Mouse (Mus musculus) heart, embryonic 16.5 days (tissue): ENCODE results near the gene Mphosph9. TPM values are rescaled to one million over a fixed set of nuclear protein-coding genes. Genes with fewer than 3 reads are reported as not detected.
A peak's percentile ranks its signal among the peaks of the same experiment; 100 is the strongest.

Experiments used
- ATAC-seq: fragments of 200-750 bp; cut with Nextera tagmentation; replicated peaks from 2 replicates; pipeline ENCODE4 v1.8.0; 2017; ENCODE audit warnings: moderate number of reproducible peaks; ENCODE audit not compliant: insufficient read depth, low FRiP score; ENCODE audit errors: extremely low read depth
- H3K27ac ChIP-seq: fragments of 300-500 bp; sonication (generic); 2 replicates; pipeline ENCODE4 v1.5.1; 2014; ENCODE audit warnings: mild to moderate bottlenecking, low read length, control low read depth, moderate library complexity
- H3K27me3 ChIP-seq: fragments of 300-500 bp; sonication (generic); 2 replicates; pipeline ENCODE4 v1.6.1; 2014; ENCODE audit warnings: low read length, mixed read lengths; ENCODE audit not compliant: control insufficient read depth, insufficient read depth
- H3K36me3 ChIP-seq: fragments of 300-500 bp; sonication (generic); 2 replicates; pipeline ENCODE4 v1.6.1; 2014; ENCODE audit not compliant: control insufficient read depth, insufficient read depth
- H3K4me1 ChIP-seq: fragments of 300-500 bp; sonication (generic); 2 replicates; pipeline ENCODE4 v1.6.1; 2014; ENCODE audit warnings: low read length, mixed read lengths; ENCODE audit not compliant: control insufficient read depth, insufficient read depth
- H3K4me2 ChIP-seq: fragments of 300-500 bp; sonication (generic); 2 replicates; pipeline ENCODE4 v1.6.1; 2014; ENCODE audit warnings: low read depth, mild to moderate bottlenecking, control low read depth, low read length
- H3K4me3 ChIP-seq: fragments of 300-500 bp; sonication (generic); 2 replicates; pipeline ENCODE4 v1.5.1; 2014; ENCODE audit warnings: mild to moderate bottlenecking, control low read depth, low read length
- H3K9ac ChIP-seq: fragments of 300-500 bp; sonication (generic); 2 replicates; pipeline ENCODE4 v1.6.1; 2014; ENCODE audit warnings: low read length, control low read depth
- H3K9me3 ChIP-seq: fragments of 300-500 bp; sonication (generic); replicated peaks from 2 replicates; pipeline ENCODE4 v1.6.1; 2016; ENCODE audit warnings: low read length; ENCODE audit not compliant: control insufficient read depth
- WGBS: fragments of 180-500 bp; shearing (Covaris S2); extraction: QIAGEN DNeasy Blood & Tissue Kit; methylation state at CpG from one replicate; pipeline ENCODE4 v1.1.7; 2014; 5-methylcytosine and 5-hydroxymethylcytosine counted together
- polyA plus RNA-seq: library from polyadenylated mRNA; unstranded; fragments of >200 nt; fragmentation: Nextera tagmentation; extraction: Ambion mirVana; gene quantifications from 2 replicates; pipeline ENCODE4 v1.2.1, GENCODE M21; 2015

Gene Mphosph9
- polyA plus RNA-seq, 1 experiment from 2014 or later: 8.7 TPM

DNA sequence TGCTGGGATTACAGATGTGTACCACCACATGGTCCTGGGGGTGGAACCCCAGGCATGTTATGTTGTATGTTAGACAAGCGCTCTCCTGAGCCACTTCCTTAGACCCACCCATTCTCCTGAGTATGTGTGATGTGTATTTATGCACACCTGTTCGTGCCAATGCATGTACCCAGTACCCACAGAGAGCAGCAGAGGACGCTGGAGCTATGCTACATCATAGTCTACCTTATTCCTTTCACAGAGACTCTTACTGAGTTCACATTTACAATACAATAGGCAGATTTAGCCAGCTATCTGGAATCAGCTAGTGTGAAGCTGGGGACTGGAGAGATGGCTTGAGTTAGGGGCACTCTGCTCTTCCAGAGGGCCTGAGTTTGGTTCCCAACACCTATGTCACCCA is 28.9 kb upstream of the Mphosph9 start:
- Histone ChIP-seq H3K4me3 (no peak overlapping the region), H3K36me3 (no peaks in the 10 kb centered on the region), H3K27me3 (no peaks in the 10 kb centered on the region), H3K9me3 (no peaks in the 10 kb centered on the region), H3K4me1 (peaks cover 11% of the 10 kb centered on the region), H3K9ac (no peak overlapping the region), H3K4me2 (no peak overlapping the region), H3K27ac (no peak overlapping the region)
- no peak for ATAC-seq
- 42% methylated on average over 3 of the region's 3 CpGs for WGBS

DNA sequence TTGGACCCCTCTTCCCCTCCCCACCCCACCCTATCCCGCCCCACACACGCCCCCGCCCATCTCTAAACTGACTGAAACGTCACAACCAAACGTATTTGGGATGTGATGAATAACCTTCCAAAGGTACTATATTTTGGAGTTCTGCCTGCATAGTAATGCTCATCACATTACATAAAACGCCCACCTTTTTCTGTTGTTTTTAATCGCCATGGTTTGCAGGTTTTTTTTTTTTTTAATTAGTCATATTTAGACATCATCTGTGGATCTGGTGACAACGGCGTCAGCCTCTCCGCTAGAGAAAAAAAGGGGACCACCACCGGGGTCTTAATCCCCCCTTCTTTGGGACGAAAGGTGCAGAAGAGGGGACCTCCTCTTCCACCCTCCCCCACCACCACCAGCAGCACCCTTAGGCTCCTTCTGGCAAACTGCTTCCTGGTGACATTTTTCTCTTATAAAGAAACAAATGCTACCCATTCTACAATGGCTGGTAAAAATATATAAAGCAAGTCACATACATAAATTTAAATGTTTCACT is 27.7 kb upstream of the Mphosph9 start:
- H3K9ac ChIP-seq: peak overlapping the region; percentile 99
- H3K27ac ChIP-seq: no peak overlapping the region
- H3K4me2 ChIP-seq: peak overlapping the region; percentile 78
- H3K9me3 ChIP-seq: no peaks in the 10 kb centered on the region
- H3K36me3 ChIP-seq: no peaks in the 10 kb centered on the region
- H3K4me3 ChIP-seq: peak overlapping the region; percentile 90
- H3K27me3 ChIP-seq: no peaks in the 10 kb centered on the region
- H3K4me1 ChIP-seq: peaks cover 23% of the 10 kb centered on the region
- WGBS: 7% methylated on average over 12 of the region's 12 CpGs
- no peak for ATAC-seq

- Histone ChIP-seq H3K4me2 (peak overlapping the region; percentile 78), H3K9me3 (no peaks in the 10 kb centered on the region), H3K9ac (peak overlapping the region; percentile 99), H3K27me3 (no peaks in the 10 kb centered on the region), H3K4me3 (peak overlapping the region; percentile 90), H3K4me1 (peaks cover 26% of the 10 kb centered on the region), H3K27ac (peak overlapping the region; percentile 97), H3K36me3 (no peaks in the 10 kb centered on the region)
- peak; percentile 47 for ATAC-seq
- WGBS: under 1% methylated on average over 29 of the region's 60 CpGs
Measured at GRCm38 (mm10) chr5:124354574-124355424, 27.0 kb upstream of the Mphosph9 start.

- Histone ChIP-seq H3K27ac (peak overlapping the region; percentile 97), H3K36me3 (peaks cover 7% of the 10 kb centered on the region), H3K4me1 (peaks cover 26% of the 10 kb centered on the region), H3K9me3 (no peaks in the 10 kb centered on the region), H3K4me3 (peak overlapping the region; percentile 90), H3K4me2 (peak overlapping the region; percentile 99), H3K27me3 (no peaks in the 10 kb centered on the region), H3K9ac (peak overlapping the region; percentile 99)
- ATAC-seq: peak; percentile 33
- under 1% methylated on average over 86 of the region's 132 CpGs for WGBS
Measured at GRCm38 (mm10) chr5:124353726-124354547, 26.2 kb upstream of the Mphosph9 start.

DNA sequence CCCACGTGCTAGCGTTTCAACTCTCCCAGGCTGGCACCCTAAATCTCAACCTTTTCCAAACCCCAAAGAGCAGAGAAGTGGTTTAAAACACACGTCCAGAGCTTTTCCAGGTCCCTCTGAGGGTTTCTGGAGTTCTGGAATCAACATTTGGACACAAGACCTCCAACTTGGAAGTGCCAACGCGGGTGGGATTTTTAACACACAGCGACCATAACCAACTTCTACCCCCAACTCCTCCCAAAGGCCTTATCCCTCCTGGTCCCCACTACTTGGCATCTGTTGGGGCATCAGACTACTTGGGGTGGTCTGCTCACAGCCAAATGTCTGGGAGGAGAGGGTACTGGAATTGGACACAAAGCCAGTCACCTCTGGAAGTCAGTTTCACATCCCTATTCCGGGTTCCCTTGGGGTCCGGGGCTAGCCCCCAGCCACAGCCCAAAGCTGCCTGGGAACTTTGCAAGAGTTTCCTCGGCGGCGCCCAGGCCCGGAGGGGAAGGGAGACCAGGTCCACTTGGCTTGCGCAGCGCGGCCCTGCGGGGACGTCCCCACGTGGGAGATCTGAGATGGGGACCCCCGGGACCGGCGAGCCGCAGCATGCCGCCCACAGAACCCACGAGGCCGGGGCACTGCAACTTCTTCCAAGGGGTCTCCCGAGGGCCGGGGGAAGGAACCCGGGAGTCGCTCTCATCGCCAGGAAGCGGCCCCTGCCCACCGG is 25.4 kb upstream of the Mphosph9 start:
- peaks cover 14% of the 10 kb centered on the region for H3K36me3 ChIP-seq
- peak overlapping the region; percentile 97 for H3K27ac ChIP-seq
- H3K4me2 ChIP-seq: peak overlapping the region; percentile 99
- H3K4me3 ChIP-seq: peak overlapping the region; percentile 90
- peaks cover 26% of the 10 kb centered on the region for H3K4me1 ChIP-seq
- ATAC-seq: no peak; the same call in 1 of the 2 replicates
- H3K9ac ChIP-seq: peak overlapping the region; percentile 99
- WGBS: under 1% methylated on average over 32 of the region's 32 CpGs
- no peaks in the 10 kb centered on the region for H3K27me3 ChIP-seq
- no peaks in the 10 kb centered on the region for H3K9me3 ChIP-seq

DNA sequence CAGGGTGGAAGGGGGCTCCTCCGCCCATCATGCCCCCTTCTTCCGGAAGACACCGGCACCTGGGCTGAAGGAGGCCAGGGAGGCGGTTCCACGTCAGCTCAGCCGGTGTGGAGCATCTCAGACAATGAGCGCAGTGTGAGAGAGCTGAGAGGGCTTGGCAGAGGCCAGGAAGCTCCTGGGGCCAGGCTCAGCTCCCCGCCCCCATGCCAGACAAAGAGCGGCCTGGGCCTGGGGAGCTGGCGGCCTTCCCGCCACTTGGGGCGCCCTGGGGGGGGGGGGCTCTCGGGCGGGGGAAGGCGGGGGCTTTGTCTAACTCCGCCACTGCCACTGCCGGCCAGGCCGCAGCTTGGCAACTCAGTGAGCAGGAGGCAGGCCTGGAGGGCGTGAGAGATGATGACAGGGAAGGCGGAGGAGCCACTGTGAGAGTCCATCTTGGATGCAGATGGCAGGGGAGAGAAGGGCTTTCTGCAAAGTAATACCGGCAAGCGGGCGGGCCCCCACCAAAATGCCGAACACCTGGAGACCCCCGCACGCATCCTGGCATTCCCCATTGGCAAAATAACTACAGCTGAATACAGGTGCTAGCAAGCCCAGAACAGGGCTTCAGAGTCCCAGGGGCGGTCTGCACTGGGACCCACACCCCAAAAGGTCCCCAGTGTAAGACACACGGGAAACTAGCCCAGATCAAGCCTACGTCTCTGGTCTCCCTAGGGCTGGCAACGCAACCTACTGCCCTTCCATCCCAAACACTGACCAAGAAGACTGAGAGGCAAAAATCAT is 24.6 kb upstream of the Mphosph9 start:
- Histone ChIP-seq H3K36me3 (peaks cover 17% of the 10 kb centered on the region), H3K27ac (peak overlapping the region; percentile 97), H3K4me2 (peak overlapping the region; percentile 99), H3K9ac (peak overlapping the region; percentile 99), H3K9me3 (no peaks in the 10 kb centered on the region), H3K4me3 (peak overlapping the region; percentile 90), H3K27me3 (no peaks in the 10 kb centered on the region), H3K4me1 (peaks cover 26% of the 10 kb centered on the region)
- WGBS: under 1% methylated on average over 28 of the region's 30 CpGs
- ATAC-seq: peak; percentile 82

- H3K9ac ChIP-seq: peak overlapping the region; percentile 99
- peaks cover 19% of the 10 kb centered on the region for H3K36me3 ChIP-seq
- H3K4me2 ChIP-seq: peak overlapping the region; percentile 99
- WGBS: 54% methylated on average over 3 of the region's 3 CpGs
- peaks cover 26% of the 10 kb centered on the region for H3K4me1 ChIP-seq
- H3K9me3 ChIP-seq: no peaks in the 10 kb centered on the region
- no peaks in the 10 kb centered on the region for H3K27me3 ChIP-seq
- H3K4me3 ChIP-seq: peak overlapping the region; percentile 90
- H3K27ac ChIP-seq: peak overlapping the region; percentile 97
- no peak for ATAC-seq
Measured at GRCm38 (mm10) chr5:124351604-124352003, 23.8 kb upstream of the Mphosph9 start.

GRCm38 (mm10) chr5:124351111-124351560 is 23.4 kb upstream of the Mphosph9 start:
- 26% methylated on average over 7 of the region's 7 CpGs for WGBS
- peak overlapping the region; percentile 90 for H3K4me3 ChIP-seq
- peak overlapping the region; percentile 99 for H3K9ac ChIP-seq
- peak overlapping the region; percentile 97 for H3K27ac ChIP-seq
- no peaks in the 10 kb centered on the region for H3K9me3 ChIP-seq
- peak overlapping the region; percentile 99 for H3K4me2 ChIP-seq
- peaks cover 23% of the 10 kb centered on the region for H3K36me3 ChIP-seq
- no peaks in the 10 kb centered on the region for H3K27me3 ChIP-seq
- H3K4me1 ChIP-seq: peaks cover 26% of the 10 kb centered on the region
- ATAC-seq: 0 out of 2 replicates have a peak, but pooled peaks have one; percentile 4
